ENCODE assay signal across 20 mouse cellular contexts in the genomic region with DNA sequence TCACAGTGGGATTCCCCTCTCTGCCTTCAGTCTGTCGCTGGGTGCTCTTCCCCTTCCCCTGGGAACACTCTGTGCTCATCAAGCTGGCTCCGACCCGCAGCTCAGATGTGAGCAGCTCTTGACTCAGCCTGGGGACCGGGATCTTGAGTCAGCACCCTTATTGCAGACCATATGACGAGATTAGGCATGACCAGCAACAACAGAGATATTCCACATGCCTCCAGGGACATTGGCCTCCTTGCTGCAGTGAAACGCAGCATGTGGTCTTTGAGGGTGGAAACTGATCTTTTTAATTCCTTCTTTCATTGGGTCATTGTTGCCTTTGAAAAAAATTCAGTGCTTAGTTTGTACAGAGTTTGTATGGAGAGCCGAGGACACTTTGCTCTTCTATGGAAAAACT.
A peak's percentile ranks its signal among the peaks of the same experiment; 100 is the strongest.
DNase-seq lines count a peak whose midpoint lies in the region; TF ChIP-seq lines count a peak whose summit lies in the region.
"Had no signal": no experiment of that assay in that cellular context is flagged by ENCODE, and none has a peak within 500 bp of the region (broad histone marks: within the 10 kb centered on the region; RNA-seq: fewer than 3 reads in every experiment).

No protein-coding gene starts in this region.

- no peak overlapping the region for H3K9ac ChIP-seq in liver, adult 2 months (ENCODE audit: low read depth, low read length)
- H3K9ac ChIP-seq: embryonic facial prominence, embryonic 13.5 days; forebrain, embryonic 12.5 days; heart, embryonic 13.5 days; hindbrain, embryonic 13.5 days had no signal

- DNase-seq in adrenal gland, postnatal 10 days, result peak; percentile 0
- DNase-seq in adrenal gland, postnatal 14 days, result no peak
- DNase-seq in liver, adult 2 months (ENCODE audit: extremely low read depth, low read depth, low spot score), result peak; percentile 1
- DNase-seq in liver (no peak), MN1 (ENCODE audit: low spot score) (no peak)
- DNase-seq in limb, embryonic 10.5 days (ENCODE audit: low spot score), result no peak
- no peak for DNase-seq in cerebellum, adult 11-12 months
- DNase-seq: cerebellum, adult 11 months; cerebellum, adult 9-10 months; cerebellum, postnatal 36 days; gastrocnemius, postnatal 10 days; heart, adult 2 months; heart, postnatal 36 days had no signal

- no peak overlapping the region for H3ac ChIP-seq in C2C12 (ENCODE audit: control insufficient read depth, insufficient read length, low read depth)

- H3K27ac ChIP-seq in liver, adult 2 months (replicated peaks; ENCODE audit: insufficient read depth, low read depth, low read length), result no peak overlapping the region
- peak overlapping the region; percentile 25; the same call in 1 of the 2 replicates for H3K27ac ChIP-seq in limb, embryonic 10.5 days
- H3K27ac ChIP-seq: embryonic facial prominence, embryonic 13.5 days; forebrain, embryonic 12.5 days; heart, adult 2 months; heart, embryonic 13.5 days; hindbrain, embryonic 13.5 days; hindbrain, postnatal 0 days had no signal

- H3K79me3 ChIP-seq in C2C12 (ENCODE audit: low read depth), result no peaks in the 10 kb centered on the region

- H3K9me3 ChIP-seq in limb, embryonic 10.5 days (replicated peaks), result no peaks in the 10 kb centered on the region
- H3K9me3 ChIP-seq: forebrain, embryonic 12.5 days; G1E; heart, embryonic 13.5 days; hindbrain, embryonic 13.5 days had no signal

- H3K79me2 ChIP-seq in liver, adult 2 months (ENCODE audit: control insufficient read depth, insufficient read depth, low read length), result no peaks in the 10 kb centered on the region
- no peaks in the 10 kb centered on the region for H3K79me2 ChIP-seq in C2C12 (ENCODE audit: control insufficient read depth, insufficient read depth)

- no peaks in the 10 kb centered on the region for H3K27me3 ChIP-seq in liver, adult 2 months (ENCODE audit: control insufficient read depth, insufficient read depth, low read length)
- no peaks in the 10 kb centered on the region for H3K27me3 ChIP-seq in C2C12 (ENCODE audit: control insufficient read depth, insufficient read depth, insufficient read length)
- no peaks in the 10 kb centered on the region for H3K27me3 ChIP-seq in limb, embryonic 10.5 days (ENCODE audit: low read depth, poor library complexity, severe bottlenecking)
- H3K27me3 ChIP-seq: embryonic facial prominence, embryonic 13.5 days; forebrain, embryonic 12.5 days; heart, embryonic 13.5 days; hindbrain, embryonic 13.5 days had no signal

- no peaks in the 10 kb centered on the region for H3K36me3 ChIP-seq in liver, adult 2 months (ENCODE audit: control insufficient read depth, insufficient read depth, low read length)
- H3K36me3 ChIP-seq in C2C12 (ENCODE audit: control insufficient read depth, insufficient read depth), result no peaks in the 10 kb centered on the region
- no peaks in the 10 kb centered on the region for H3K36me3 ChIP-seq in limb, embryonic 10.5 days
- H3K36me3 ChIP-seq: embryonic facial prominence, embryonic 13.5 days; forebrain, embryonic 12.5 days; G1E; heart, embryonic 13.5 days; hindbrain, embryonic 13.5 days had no signal

- WGBS in liver, adult 2 months, result 75% methylated on average over 7 of the region's 7 CpGs
- 85% methylated on average over 7 of the region's 7 CpGs for WGBS in limb, embryonic 10.5 days

- TF ChIP-seq CTCF in liver, adult 2 months (IDR thresholded peaks at IDR 0.05; ENCODE audit: low read depth, low read length), result no peak
- no peak for TF ChIP-seq CTCF in C2C12 (IDR thresholded peaks at IDR 0.05; ENCODE audit: control insufficient read depth, insufficient read depth, insufficient read length)

- TF ChIP-seq POLR2A in liver, adult 2 months (IDR thresholded peaks at IDR 0.05; ENCODE audit: extremely low read depth, insufficient read depth, low read length), result no peak

- H3K4me1 ChIP-seq in liver, adult 2 months (ENCODE audit: control insufficient read depth, insufficient read depth, low read length), result no peaks in the 10 kb centered on the region
- H3K4me1 ChIP-seq in limb, embryonic 10.5 days, result peaks cover 21% of the 10 kb centered on the region
- H3K4me1 ChIP-seq: hindbrain, embryonic 13.5 days had no signal

- no peak overlapping the region for H3K4me3 ChIP-seq in liver, adult 2 months (ENCODE audit: insufficient read depth, low read depth, low read length)
- H3K4me3 ChIP-seq in C2C12 (ENCODE audit: insufficient read depth, poor library complexity, severe bottlenecking), result no peak overlapping the region
- no peak overlapping the region for H3K4me3 ChIP-seq in limb, embryonic 10.5 days
- H3K4me3 ChIP-seq: embryonic facial prominence, embryonic 13.5 days; forebrain, embryonic 12.5 days; heart, adult 2 months; heart, embryonic 13.5 days; hindbrain, embryonic 13.5 days had no signal

TF ChIP-seq in C2C12, 6 proteins besides CTCF, POLR2A, EP300 and RAD21:
- TF ChIP-seq MYOG (IDR thresholded peaks at IDR 0.05; ENCODE audit: control insufficient read depth, extremely low read depth, insufficient read length), result no peak
- peak; percentile 30 for TF ChIP-seq USF1 (IDR thresholded peaks at IDR 0.05; ENCODE audit: low read depth)
- no peak for TF ChIP-seq CEBPB (IDR thresholded peaks at IDR 0.05; ENCODE audit: low read depth)
- peak; percentile 76 for TF ChIP-seq MAX (IDR thresholded peaks at IDR 0.05)
- peak; percentile 21 for TF ChIP-seq FOSL1 (IDR thresholded peaks at IDR 0.05; ENCODE audit: insufficient read depth, low read length, poor library complexity, severe bottlenecking)
- peak; percentile 23 for TF ChIP-seq MYOD1 (IDR thresholded peaks at IDR 0.05; ENCODE audit: control insufficient read depth, insufficient read length, low read depth)

Comparison
In these comparisons a context has a peak if more than half of its experiments do, and no peak if none do; other contexts are left out.
1. DNase-seq: peak in adrenal gland, postnatal 10 days (single experiment) and liver, adult 2 months (single experiment); none in adrenal gland, postnatal 14 days (single experiment), liver (single experiment), limb, embryonic 10.5 days (single experiment), MN1 (single experiment) and cerebellum, adult 11-12 months (single experiment).